8 mouse cellular contexts compared by ENCODE assay signal in genomic region chr11:69120221-69121000, GRCm38 (mm10). TPM values are rescaled to one million over a fixed set of nuclear protein-coding genes. Genes with fewer than 3 reads are reported as not detected.
DNase-seq lines count a peak whose midpoint lies in the region; ATAC-seq and TF ChIP-seq lines count a peak whose summit lies in the region.

Hes7 (plus strand) TSS chr11:69120404.

- H3K9ac ChIP-seq in embryonic facial prominence, embryonic 14.5 days (ENCODE audit: low read depth, low read length) = peak within 1 kb of the TSS; percentile 65
- H3K9ac ChIP-seq in midbrain, embryonic 15.5 days = peak within 1 kb of the TSS; percentile 60

- peak within 1 kb of the TSS; percentile 48 for H3K4me3 ChIP-seq in C2C12 (ENCODE audit: insufficient read depth, poor library complexity, severe bottlenecking)
- peak within 1 kb of the TSS; percentile 88 for H3K4me3 ChIP-seq in embryonic facial prominence, embryonic 14.5 days (ENCODE audit: low read depth, low read length)
- peak within 1 kb of the TSS; percentile 67 for H3K4me3 ChIP-seq in midbrain, embryonic 15.5 days

- WGBS in embryonic facial prominence, embryonic 14.5 days = 2% methylated on average over 27 of the region's 27 CpGs
- 3% methylated on average over 27 of the region's 27 CpGs for WGBS in midbrain, embryonic 15.5 days

- TF ChIP-seq CTCF in C2C12 (IDR thresholded peaks at IDR 0.05; ENCODE audit: control insufficient read depth, insufficient read depth, insufficient read length) = no peak

- ATAC-seq in embryonic facial prominence, embryonic 14.5 days (ENCODE audit: low read depth) = no peak
- ATAC-seq in midbrain, embryonic 15.5 days (replicated peaks) = no peak

- H3K27ac ChIP-seq in embryonic facial prominence, embryonic 14.5 days (replicated peaks; ENCODE audit: low read depth, low read length) = peak within 1 kb of the TSS; percentile 84; the same call in 1 of the 2 replicates
- H3K27ac ChIP-seq in midbrain, embryonic 15.5 days = no peak within 1 kb of the TSS

- peaks cover 21% of the 10 kb centered on the region for H3K4me1 ChIP-seq in embryonic facial prominence, embryonic 14.5 days (ENCODE audit: control insufficient read depth, insufficient read depth, low read length)
- peaks cover 53% of the 10 kb centered on the region for H3K4me1 ChIP-seq in midbrain, embryonic 15.5 days

- H3K79me3 ChIP-seq in C2C12 (ENCODE audit: low read depth) = no peaks in the 10 kb centered on the region

- H3K27me3 ChIP-seq in C2C12 (ENCODE audit: control insufficient read depth, insufficient read depth, insufficient read length) = no peaks in the 10 kb centered on the region
- H3K27me3 ChIP-seq in embryonic facial prominence, embryonic 14.5 days (replicated peaks; ENCODE audit: control insufficient read depth, insufficient read depth, low read length) = no peaks in the 10 kb centered on the region
- H3K27me3 ChIP-seq in midbrain, embryonic 15.5 days (replicated peaks) = peaks cover 11% of the 10 kb centered on the region

- H3K9me3 ChIP-seq in embryonic facial prominence, embryonic 14.5 days (ENCODE audit: control insufficient read depth, low read length) = no peaks in the 10 kb centered on the region
- no peaks in the 10 kb centered on the region for H3K9me3 ChIP-seq in midbrain, embryonic 15.5 days

- peak within 1 kb of the TSS; percentile 99 for H3K4me2 ChIP-seq in embryonic facial prominence, embryonic 14.5 days (ENCODE audit: low read depth, low read length)
- H3K4me2 ChIP-seq in midbrain, embryonic 15.5 days = peak within 1 kb of the TSS; percentile 88

- peak within 1 kb of the TSS; percentile 72 for H3ac ChIP-seq in C2C12 (ENCODE audit: control insufficient read depth, insufficient read length, low read depth)

- no peaks in the 10 kb centered on the region for H3K36me3 ChIP-seq in C2C12 (ENCODE audit: control insufficient read depth, insufficient read depth)
- H3K36me3 ChIP-seq in embryonic facial prominence, embryonic 14.5 days (ENCODE audit: control insufficient read depth, insufficient read depth, low read length) = no peaks in the 10 kb centered on the region
- no peaks in the 10 kb centered on the region for H3K36me3 ChIP-seq in midbrain, embryonic 15.5 days (replicated peaks)

- peak; percentile 69 for DNase-seq in cerebellum, adult 11-12 months
- no peak for DNase-seq in cerebellum, postnatal 4 days (ENCODE audit: low spot score in 2 of 2)
- peak; percentile 26 for DNase-seq in embryonic facial prominence, embryonic 14.5 days (ENCODE audit: low spot score)
- peak; percentile 66 for DNase-seq in induced T-regulatory cell, adult 2 months (ENCODE audit: low read depth)
- no peak for DNase-seq in layer of hippocampus, postnatal 14 days (ENCODE audit: low spot score in 2 of 2)
- no peak for DNase-seq in adrenal gland, postnatal 36 days

- H3K79me2 ChIP-seq in C2C12 (ENCODE audit: control insufficient read depth, insufficient read depth) = no peaks in the 10 kb centered on the region

TF ChIP-seq in C2C12, 6 proteins besides CTCF, POLR2A, EP300 and RAD21:
- TF ChIP-seq MYOG (IDR thresholded peaks at IDR 0.05; ENCODE audit: control insufficient read depth, extremely low read depth, insufficient read length) (no peak), USF1 (IDR thresholded peaks at IDR 0.05; ENCODE audit: low read depth) (no peak), MYOD1 (IDR thresholded peaks at IDR 0.05; ENCODE audit: control insufficient read depth, insufficient read length, low read depth) (no peak), CEBPB (IDR thresholded peaks at IDR 0.05; ENCODE audit: low read depth) (no peak), MAX (IDR thresholded peaks at IDR 0.05) (no peak), FOSL1 (IDR thresholded peaks at IDR 0.05; ENCODE audit: insufficient read depth, low read length, poor library complexity, severe bottlenecking) (no peak)

RNA-seq across cellular contexts. Expression of gene Hes7, which starts in this region (rescaled TPM):
- polyA plus RNA-seq in C2C12 (2012; fragmentation: generic; extraction: Trizol) = 0.06 TPM
- 0.21 and 0.45 TPM in 2 replicates for polyA plus RNA-seq in embryonic facial prominence, embryonic 14.5 days (2014; fragmentation: Nextera tagmentation; extraction: Ambion mirVana)
- 0.86 and 0.89 TPM in 2 replicates for polyA plus RNA-seq in midbrain, embryonic 15.5 days (2015; fragmentation: Nextera tagmentation; extraction: Ambion mirVana)
- under 1 TPM; 0.46 to 0.62 TPM for total RNA-seq in layer of hippocampus, postnatal 14 days (2021)
- under 1 TPM; 0.17 to 0.26 TPM for total RNA-seq in adrenal gland, postnatal 36 days (2021)

Comparison
In these comparisons a context has a peak if more than half of its experiments do, and no peak if none do; other contexts are left out.
1. DNase-seq: peak in cerebellum, adult 11-12 months (single experiment) and induced T-regulatory cell, adult 2 months (single experiment); none in cerebellum, postnatal 4 days (0 of 2), layer of hippocampus, postnatal 14 days (0 of 2) and adrenal gland, postnatal 36 days (0 of 2).
2. Peak in DNase-seq, H3K4me3 ChIP-seq, H3K27ac ChIP-seq, H3K9ac ChIP-seq and H3K4me2 ChIP-seq in embryonic facial prominence, embryonic 14.5 days; RNA of the gene not detected or under 1 TPM.
3. Peak in every context shown above with its lines, with median percentiles within 50 percentile points of each other: H3K4me3 ChIP-seq.